Mouse (Mus musculus) gonadal fat pad, adult 2 months (tissue): ENCODE data around the gene Anks3. TPM values are rescaled to one million over a fixed set of nuclear protein-coding genes. Genes with fewer than 3 reads are reported as not detected.

Experiments used
- DNase-seq: peaks from one replicate; pipeline ENCODE4 v3.0.0-alpha.2; 2012; ENCODE audit warnings: low read depth
- polyA plus RNA-seq: library from polyadenylated mRNA; depleted of rRNA; stranded (reverse); fragments of >200 nt; gene quantifications from 2 replicates; pipeline ENCODE4 v1.2.3, GENCODE M21; 2012; rRNA removed

Anks3 gene
- 48.1 and 58.8 TPM in 2 replicates for polyA plus RNA-seq

DNA sequence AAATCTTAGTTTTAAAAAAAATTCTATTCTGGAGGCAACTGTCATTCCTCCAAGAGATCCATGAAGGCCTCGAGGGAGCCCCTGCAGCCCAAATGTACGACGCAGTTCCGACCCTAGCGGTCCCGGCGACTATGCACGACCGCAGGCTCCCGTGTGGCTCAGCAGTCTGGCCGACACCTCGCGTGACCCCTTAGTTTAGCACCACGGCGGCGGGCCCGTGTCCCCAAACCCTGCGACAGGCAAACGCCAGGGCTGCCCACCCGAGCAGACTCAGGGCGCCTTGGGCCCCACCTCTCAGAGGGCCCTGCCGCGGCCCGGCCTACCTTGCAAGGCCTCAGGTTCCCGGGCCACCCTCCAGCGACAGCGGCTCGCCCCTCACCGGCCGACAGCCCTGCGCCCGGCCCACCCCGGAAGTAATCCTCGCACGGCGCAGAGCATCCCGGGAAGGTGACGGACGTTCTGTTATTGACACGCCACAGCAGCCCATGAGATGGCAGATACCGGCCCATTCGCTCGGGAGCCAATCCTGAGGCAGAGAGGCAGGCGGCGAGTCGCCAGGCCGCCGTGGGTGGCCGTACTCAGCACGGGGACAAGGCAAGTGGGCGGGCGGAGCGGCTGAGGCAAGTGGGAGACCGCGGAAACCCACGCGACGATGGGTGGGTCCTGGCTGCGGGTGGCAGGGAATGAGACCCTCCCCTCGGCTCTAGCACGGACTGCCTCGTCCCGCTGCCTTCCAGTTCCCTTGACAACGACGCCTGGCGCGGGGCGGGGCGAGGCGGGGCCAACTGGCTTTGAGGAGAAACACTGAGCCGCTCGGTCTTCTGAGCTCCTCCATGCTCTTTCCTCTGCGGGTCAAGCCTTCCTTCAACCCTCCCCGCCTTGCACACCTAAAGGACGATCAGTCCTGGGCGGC, at the start of gene Anks3:
Anks3 (minus strand) TSS at position 409 of the 913 bp plus-strand sequence.
- peak; percentile 64 for DNase-seq

- DNase-seq = peak; percentile 78
Measured at GRCm38 (mm10) chr16:5013054-5013838, 49.2 kb upstream of the Anks3 start, which contains the start of gene Rogdi. Gene Rogdi, minus strand, starts transcription at chr16:5013553.

DNA sequence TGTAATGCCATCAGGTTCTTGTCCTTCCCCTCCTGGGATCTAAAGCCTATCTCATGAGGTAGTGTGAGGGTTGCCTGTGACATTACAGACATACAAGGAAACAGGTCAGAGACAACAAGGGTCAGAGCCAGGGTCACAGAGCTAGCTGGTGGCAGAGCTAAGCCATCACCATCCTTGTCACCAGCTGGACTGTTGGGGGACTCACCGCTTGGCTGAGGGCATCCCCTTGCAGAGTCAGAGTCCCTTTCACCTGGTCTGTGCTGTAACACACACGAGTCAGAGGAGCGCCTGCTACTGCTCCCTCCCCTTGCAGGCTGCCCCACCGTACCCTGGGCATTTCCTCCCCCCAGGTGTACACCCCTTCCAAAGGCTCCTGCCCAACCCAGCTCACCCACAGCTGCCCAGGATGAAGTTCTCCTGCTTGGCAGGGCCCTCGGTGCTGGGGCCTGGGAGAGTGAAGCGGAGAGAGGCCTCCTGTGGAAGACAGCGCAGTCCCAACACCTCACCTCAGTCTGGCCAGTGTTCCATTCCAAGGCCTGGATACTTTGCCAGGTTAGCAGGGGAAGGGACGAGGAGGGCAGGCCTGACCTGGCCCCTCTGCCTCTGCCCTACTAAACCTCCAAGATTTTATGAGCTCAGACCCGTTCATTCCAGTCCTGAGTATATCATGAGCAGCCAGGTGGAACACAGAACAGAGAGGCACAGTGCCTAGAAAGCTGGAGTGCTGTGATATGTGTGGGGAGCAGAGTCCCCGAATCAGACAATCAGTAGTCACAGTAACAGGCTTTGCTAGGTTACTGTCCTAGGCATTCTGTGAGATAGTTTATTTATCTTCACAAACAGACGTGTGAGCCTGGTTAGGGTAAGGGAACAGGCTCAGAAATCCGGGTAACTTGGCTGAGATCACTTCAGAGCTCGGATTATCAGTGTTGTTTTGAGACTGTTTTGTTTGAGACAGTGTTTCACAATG, 48.3 kb upstream of the Anks3 start:
- no peak for DNase-seq

DNA sequence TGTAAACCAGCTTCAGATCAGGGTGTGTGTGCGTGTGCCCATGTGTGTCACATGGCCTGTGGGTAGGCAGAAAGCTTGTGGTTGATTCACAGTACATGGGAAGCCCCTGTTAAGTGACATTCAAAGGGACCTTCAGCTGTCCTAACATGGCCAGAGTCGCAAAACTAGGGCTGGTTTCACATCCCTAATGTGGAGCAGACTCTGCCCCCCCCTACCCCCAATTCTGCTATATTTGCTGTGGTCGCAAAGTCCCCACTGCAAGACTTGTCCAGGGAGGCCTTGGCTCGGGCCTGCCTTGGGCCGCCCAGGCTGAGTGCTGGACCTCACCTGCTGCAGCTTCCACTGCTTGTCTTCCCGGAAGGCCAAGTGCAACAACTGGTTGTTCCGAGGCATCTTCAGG, 47.3 kb upstream of the Anks3 start:
- DNase-seq = no peak

- DNase-seq = no peak
Measured at GRCm38 (mm10) chr16:5010371-5010935, 46.4 kb upstream of the Anks3 start.

- no peak for DNase-seq
Measured at GRCm38 (mm10) chr16:5008076-5008475, 44.1 kb upstream of the Anks3 start.

- no peak for DNase-seq
Measured at GRCm38 (mm10) chr16:5007492-5007891, 43.5 kb upstream of the Anks3 start.

GRCm38 (mm10) chr16:5007067-5007466, 43.1 kb upstream of the Anks3 start, which contains the start of gene Smim22:
Gene Smim22, plus strand, starts transcription at chr16:5007288.
- DNase-seq = no peak

- no peak for DNase-seq
Measured at GRCm38 (mm10) chr16:5000611-5001010, 36.6 kb upstream of the Anks3 start.

GRCm38 (mm10) chr16:4998984-4999383, 35.0 kb upstream of the Anks3 start:
- DNase-seq = no peak

GRCm38 (mm10) chr16:4997553-4997952, 33.5 kb upstream of the Anks3 start, which contains the start of gene Sept12:
Gene Sept12, minus strand, starts transcription at chr16:4997852.
- no peak for DNase-seq

DNA sequence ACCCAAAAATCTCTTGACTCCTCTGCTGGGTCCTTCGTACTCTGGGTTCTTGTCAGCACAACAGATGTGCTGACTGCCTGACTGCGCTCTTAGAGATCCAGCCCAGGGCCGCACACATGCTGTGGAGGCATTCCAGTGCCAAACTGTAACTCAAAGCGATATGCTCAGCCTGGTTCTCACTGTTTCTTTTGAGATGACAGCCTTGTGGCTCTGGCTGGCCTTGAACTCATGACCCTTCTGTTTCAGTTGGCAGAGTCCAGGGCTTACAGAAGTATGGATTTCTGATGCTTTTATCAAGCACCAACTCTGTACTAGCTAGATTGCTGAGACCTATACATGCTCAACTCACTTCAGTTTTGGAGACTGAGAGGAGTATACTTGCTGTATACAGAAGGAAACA, 29.3 kb upstream of the Anks3 start:
- DNase-seq = no peak

DNA sequence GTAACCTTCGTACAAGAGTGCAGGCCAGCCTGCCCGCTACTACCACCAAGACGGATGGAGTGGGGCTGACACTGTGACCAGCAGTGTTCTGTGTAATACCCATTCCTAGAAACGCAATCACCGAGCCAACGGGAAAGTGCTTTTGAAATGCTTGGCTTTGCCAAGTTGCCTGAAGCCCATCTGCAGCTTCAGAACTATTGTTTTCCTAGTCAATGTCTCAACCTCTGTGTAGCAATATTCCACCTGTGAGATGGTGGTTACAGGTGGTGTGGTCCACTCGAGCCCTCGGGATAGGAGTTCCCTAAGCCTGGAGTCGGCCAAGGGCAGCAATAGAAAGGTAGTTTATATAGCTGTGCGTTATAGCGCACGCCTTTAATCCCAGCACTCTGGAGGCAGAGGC, 20.7 kb upstream of the Anks3 start:
- peak; percentile 75 for DNase-seq

DNA sequence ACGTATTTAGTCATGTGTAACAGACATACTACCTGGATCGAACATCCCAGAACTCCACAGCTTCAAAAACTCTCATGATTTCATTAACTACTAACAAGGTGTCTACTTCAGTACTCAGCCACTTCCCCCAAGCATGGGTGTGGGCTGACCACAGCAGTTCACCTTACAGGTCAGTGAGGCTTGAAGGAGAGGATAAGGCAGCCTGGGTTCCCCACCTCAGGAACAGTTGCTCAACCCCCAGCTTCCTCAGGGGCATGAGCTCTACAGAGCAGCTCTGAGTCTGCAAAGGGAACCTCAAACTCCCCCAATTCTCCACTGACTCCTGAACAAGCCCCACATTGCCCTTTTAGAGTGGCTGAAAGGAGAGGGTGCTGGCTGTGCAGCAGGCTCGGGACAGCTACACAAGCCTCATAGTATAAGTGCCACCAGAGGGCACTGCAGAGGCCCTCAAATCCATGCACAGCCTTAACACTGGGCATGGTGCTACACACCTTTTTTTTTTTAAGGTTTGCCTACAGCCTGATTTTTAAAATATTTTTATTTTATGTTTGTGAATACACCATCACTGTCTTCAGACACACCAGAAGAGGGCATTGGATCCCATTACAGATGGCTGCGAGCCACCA, 15.9 kb upstream of the Anks3 start:
- no peak for DNase-seq

DNA sequence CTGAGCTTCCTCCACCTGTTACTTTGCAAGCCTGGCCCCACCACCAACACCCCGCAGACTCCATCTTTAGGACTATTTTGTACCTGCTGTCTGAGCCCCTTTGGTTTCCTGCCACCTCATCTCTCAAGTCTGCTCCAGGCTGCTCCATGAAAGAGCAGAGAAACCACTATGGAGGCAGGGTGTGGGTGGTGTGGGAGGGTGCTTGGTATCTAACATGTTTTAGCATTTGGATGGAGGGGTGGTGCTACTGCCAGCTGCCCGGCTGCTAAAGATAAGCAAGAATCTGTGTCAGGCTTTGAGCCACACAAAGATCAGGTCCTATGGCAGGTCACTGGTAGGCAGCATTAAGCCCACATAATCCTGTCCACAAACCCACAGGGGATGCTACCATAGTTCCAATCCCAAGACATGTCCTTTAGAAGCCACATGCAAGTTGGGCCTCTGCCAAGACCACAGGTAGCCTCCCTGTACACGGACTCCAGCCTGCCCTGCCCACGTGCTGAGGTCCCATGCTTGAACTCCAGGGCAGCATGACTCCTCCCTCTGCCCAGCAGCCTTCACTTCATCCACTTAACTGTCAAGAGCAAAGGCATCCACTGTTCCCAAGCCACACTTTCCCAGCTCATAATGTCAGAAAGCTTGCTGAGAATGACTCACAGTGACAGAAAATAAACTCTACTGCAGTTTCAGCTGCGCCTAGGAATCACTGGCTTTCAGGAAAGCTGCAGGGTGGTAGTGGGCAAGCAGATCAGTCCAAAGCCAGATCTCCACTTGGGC, 14.5 kb upstream of the Anks3 start:
- no peak for DNase-seq

GRCm38 (mm10) chr16:4976180-4976579, 12.2 kb upstream of the Anks3 start:
- no peak for DNase-seq

GRCm38 (mm10) chr16:4974521-4974920, 10.5 kb upstream of the Anks3 start:
- no peak for DNase-seq

GRCm38 (mm10) chr16:4971626-4972025, 7.6 kb upstream of the Anks3 start:
- no peak for DNase-seq

GRCm38 (mm10) chr16:4969055-4969843, 5.2 kb upstream of the Anks3 start:
- DNase-seq = no peak
